Mouse (Mus musculus): Measurements from ENCODE around the gene Gm13290. TPM values are rescaled to one million over a fixed set of nuclear protein-coding genes. Genes with fewer than 3 reads are reported as not detected.
"Not testable (repeated sequence)": the region's sequence is repeated elsewhere in the genome, so short reads cannot be mapped to it uniquely, and the experiment has no call there.

Gm13290 gene
- polyA plus RNA-seq, 1 experiment from 2014 or later = 0.94 TPM

DNA sequence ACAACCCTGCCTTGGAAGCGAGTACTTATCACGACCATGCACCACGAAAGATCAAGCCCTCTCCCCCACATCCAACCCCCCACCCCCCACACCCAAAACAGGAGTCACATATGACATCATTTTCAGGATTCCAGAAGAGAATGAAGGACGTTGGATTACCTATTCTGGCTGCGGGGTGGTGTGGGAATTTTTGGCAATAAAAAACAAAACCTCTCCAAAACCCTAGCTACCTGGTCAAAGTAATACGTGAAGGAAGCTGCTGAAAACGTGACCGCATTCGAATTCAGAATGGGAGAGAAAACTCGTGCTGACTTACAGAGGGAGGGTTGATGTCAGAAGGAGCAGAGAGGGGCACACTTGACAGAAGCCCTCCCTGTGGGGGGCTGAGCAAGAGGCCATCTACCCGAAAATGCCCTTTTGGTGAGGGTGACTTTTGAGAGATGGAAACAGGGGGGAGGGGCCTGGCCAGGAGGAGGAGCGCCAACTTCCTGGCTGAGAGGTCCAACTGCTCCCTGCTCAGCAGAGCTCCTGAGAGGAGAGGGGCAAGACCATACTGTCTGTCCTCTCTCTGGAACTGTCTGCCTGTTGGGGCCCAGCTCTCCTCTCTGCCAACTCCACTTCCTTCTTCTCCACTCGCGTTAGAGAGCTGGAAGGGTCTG, 13.9 kb upstream of the Gm13290 start, which contains the start of gene Gm13283:
Gene Gm13283 (plus strand): TSS at position 510 of the 659 bp plus-strand sequence.
- H3K36me3 ChIP-seq; H3K4me1 ChIP-seq; H3K9me3 ChIP-seq (replicated peaks); DNase-seq (ENCODE audit: low spot score); H3K27me3 ChIP-seq (ENCODE audit: low read depth, poor library complexity, severe bottlenecking): not testable (repeated sequence)
- Histone ChIP-seq H3K4me3 (peak within 1 kb of the TSS; percentile 40), H3K27ac (peak within 1 kb of the TSS; percentile 62; the same call in 1 of the 2 replicates)
- 23% methylated on average over 10 of the region's 14 CpGs for WGBS

DNA sequence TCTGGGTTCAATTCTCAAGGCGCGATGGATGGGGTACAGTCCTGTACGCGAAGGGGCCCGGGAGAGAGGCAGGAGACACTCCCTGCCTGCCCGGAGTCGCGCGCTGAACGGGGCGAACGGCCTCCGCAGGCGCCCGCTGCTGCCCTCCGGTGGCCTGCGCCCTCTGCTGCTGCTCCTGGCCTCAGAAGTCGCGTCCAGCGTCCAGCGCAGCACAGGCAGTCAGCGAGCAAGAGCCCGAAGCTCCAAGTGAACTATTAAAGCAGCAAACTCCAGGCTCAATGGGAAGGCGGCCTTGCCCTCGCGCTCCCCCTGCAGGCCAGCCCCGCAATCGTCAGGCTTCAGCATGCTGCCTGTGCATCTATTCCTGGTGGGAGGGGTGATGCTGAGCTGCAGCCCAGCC, 13.2 kb upstream of the Gm13290 start:
- not testable (repeated sequence) for H3K27me3 ChIP-seq (ENCODE audit: low read depth, poor library complexity, severe bottlenecking); H3K4me1 ChIP-seq; H3K36me3 ChIP-seq; H3K9me3 ChIP-seq (replicated peaks)
- peak; percentile 66 for DNase-seq (ENCODE audit: low spot score)
- WGBS = 1% methylated on average over 28 of the region's 28 CpGs
- peak overlapping the region; percentile 62; the same call in 1 of the 2 replicates for H3K27ac ChIP-seq
- peak overlapping the region; percentile 40 for H3K4me3 ChIP-seq

- not testable (repeated sequence) for H3K9me3 ChIP-seq (replicated peaks); DNase-seq (ENCODE audit: low spot score); H3K27ac ChIP-seq; H3K36me3 ChIP-seq; H3K27me3 ChIP-seq (ENCODE audit: low read depth, poor library complexity, severe bottlenecking); H3K4me1 ChIP-seq; H3K4me3 ChIP-seq
- WGBS = 67% methylated on average over 6 of the region's 8 CpGs
Observed at GRCm38 (mm10) chr4:88761776-88762175, 11.9 kb upstream of the Gm13290 start.

DNA sequence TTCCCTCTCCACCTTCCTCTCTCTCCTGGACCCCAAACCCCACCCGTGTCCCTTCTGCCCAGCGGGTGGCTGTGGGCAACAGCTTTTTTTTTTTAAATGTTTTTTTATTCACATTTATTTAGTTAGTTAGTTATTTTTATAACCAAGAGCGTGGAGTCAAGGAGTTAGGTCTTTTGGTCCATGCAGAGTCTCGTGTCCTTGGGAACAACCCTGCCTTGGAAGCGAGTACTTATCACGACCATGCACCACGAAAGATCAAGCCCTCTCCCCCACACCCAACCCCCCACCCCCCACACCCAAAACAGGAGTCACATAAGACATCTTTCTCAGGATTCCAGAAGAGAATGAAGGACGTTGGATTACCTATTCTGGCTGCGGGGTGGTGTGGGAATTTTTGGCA, 11.3 kb upstream of the Gm13290 start:
- H3K27me3 ChIP-seq (ENCODE audit: low read depth, poor library complexity, severe bottlenecking); DNase-seq (ENCODE audit: low spot score); H3K4me1 ChIP-seq; H3K27ac ChIP-seq; H3K9me3 ChIP-seq (replicated peaks); H3K36me3 ChIP-seq; H3K4me3 ChIP-seq: not testable (repeated sequence)
- WGBS = 51% methylated on average over 9 of the region's 9 CpGs

DNA sequence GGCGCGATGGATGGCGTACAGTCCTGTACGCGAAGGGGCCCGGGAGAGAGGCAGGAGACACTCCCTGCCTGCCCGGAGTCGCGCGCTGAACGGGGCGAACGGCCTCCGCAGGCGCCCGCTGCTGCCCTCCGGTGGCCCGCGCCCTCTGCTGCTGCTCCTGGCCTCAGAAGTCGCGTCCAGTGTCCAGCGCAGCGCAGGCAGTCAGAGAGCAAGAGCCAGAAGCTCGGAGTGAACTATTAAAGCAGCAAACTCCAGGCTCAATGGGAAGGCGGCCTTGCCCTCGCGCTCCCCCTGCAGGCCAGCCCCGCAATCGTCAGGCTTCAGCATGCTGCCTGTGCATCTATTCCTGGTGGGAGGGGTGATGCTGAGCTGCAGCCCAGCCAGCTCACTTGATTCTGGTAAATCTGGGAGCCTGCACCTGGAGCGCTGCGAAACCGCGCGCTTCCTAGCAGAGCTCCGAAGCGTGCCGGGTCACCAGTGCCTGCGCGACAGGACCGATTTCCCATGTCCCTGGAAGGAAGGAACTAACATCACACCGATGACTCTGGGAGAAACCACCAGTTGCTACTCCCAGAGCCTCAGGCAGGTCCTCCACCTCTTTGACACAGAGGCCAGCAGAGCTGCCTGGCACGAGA, 10.1 kb upstream of the Gm13290 start:
- peak overlapping the region; percentile 37 for H3K4me3 ChIP-seq
- H3K27ac ChIP-seq = peak overlapping the region; percentile 42; the same call in 1 of the 2 replicates
- not testable (repeated sequence) for H3K36me3 ChIP-seq; H3K9me3 ChIP-seq (replicated peaks); H3K4me1 ChIP-seq; H3K27me3 ChIP-seq (ENCODE audit: low read depth, poor library complexity, severe bottlenecking)
- DNase-seq (ENCODE audit: low spot score) = peak; percentile 62
- 2% methylated on average over 35 of the region's 42 CpGs for WGBS

GRCm38 (mm10) chr4:88776622-88777021, 3.0 kb downstream of the Gm13290 start, which contains the start of gene Gm13289:
Gene Gm13289, plus strand, starts transcription at chr4:88776922.
- whole genome bisulfite sequencing = no CpG with 5 or more reads among the region's 29 CpGs
- not testable (repeated sequence) for H3K36me3 ChIP-seq; H3K9me3 ChIP-seq (replicated peaks); H3K27ac ChIP-seq; H3K4me3 ChIP-seq; H3K27me3 ChIP-seq (ENCODE audit: low read depth, poor library complexity, severe bottlenecking); DNase-seq (ENCODE audit: low spot score); H3K4me1 ChIP-seq

GRCm38 (mm10) chr4:88779550-88779949, 5.9 kb downstream of the Gm13290 start, which contains the start of gene Gm13272:
Gene Gm13272, plus strand, starts transcription at chr4:88779850.
- H3K36me3 ChIP-seq; DNase-seq (ENCODE audit: low spot score); H3K27me3 ChIP-seq (ENCODE audit: low read depth, poor library complexity, severe bottlenecking); H3K4me1 ChIP-seq; H3K9me3 ChIP-seq (replicated peaks); H3K27ac ChIP-seq; H3K4me3 ChIP-seq: not testable (repeated sequence)
- no CpG with 5 or more reads among the region's 29 CpGs for WGBS

DNA sequence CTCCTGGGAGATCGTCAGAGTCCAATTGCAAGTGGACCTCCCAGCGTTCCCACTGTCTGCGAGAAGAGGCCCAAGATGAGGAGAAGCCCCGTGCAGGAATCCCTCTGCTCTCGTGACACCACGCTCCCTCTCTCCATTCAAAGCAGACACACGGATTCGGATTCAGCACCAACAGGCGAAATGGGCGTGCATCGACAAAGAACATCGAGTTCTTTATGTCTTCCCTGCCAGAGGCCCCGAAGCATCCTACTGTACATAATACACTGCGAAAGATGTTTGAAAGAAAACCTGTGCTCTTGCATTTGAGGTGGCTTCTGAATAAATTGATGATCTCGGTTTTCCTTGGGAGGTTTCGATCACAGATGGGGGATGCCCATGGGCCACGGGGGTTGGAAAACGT, 6.7 kb downstream of the Gm13290 start:
- DNase-seq (ENCODE audit: low spot score); H3K4me3 ChIP-seq; H3K9me3 ChIP-seq (replicated peaks); H3K36me3 ChIP-seq; H3K4me1 ChIP-seq; H3K27ac ChIP-seq; H3K27me3 ChIP-seq (ENCODE audit: low read depth, poor library complexity, severe bottlenecking): not testable (repeated sequence)
- 54% methylated on average over 16 of the region's 18 CpGs for WGBS

GRCm38 (mm10) chr4:88781831-88782230, 8.2 kb downstream of the Gm13290 start, which contains the start of gene Ifnz:
Gene Ifnz, plus strand, starts transcription at chr4:88782131.
- H3K4me3 ChIP-seq = peak within 1 kb of the TSS; percentile 31; the same call in 1 of the 2 replicates
- not testable (repeated sequence) for H3K9me3 ChIP-seq (replicated peaks); H3K27me3 ChIP-seq (ENCODE audit: low read depth, poor library complexity, severe bottlenecking); DNase-seq (ENCODE audit: low spot score); H3K4me1 ChIP-seq; H3K36me3 ChIP-seq; H3K27ac ChIP-seq
- WGBS = 18% methylated on average over 4 of the region's 7 CpGs

DNA sequence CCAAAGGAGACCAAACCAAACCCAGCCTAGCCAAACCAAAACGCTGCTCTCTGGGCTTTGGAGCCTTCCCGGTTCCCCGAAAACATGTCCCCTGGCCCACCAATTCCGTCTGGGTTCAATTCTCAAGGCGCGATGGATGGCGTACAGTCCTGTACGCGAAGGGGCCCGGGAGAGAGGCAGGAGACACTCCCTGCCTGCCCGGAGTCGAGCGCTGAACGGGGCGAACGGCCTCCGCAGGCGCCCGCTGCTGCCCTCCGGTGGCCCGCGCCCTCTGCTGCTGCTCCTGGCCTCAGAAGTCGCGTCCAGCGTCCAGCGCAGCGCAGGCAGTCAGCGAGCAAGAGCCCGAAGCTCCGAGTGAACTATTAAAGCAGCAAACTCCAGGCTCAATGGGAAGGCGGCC, 8.7 kb downstream of the Gm13290 start:
- H3K4me3 ChIP-seq = peak overlapping the region; percentile 31; the same call in 1 of the 2 replicates
- H3K27me3 ChIP-seq (ENCODE audit: low read depth, poor library complexity, severe bottlenecking); H3K27ac ChIP-seq; H3K36me3 ChIP-seq; H3K4me1 ChIP-seq; H3K9me3 ChIP-seq (replicated peaks); DNase-seq (ENCODE audit: low spot score): not testable (repeated sequence)
- 0% methylated on average over 16 of the region's 31 CpGs for WGBS

- WGBS = no CpG with 5 or more reads among the region's 27 CpGs
- DNase-seq (ENCODE audit: low spot score); H3K27me3 ChIP-seq (ENCODE audit: low read depth, poor library complexity, severe bottlenecking); H3K27ac ChIP-seq; H3K4me1 ChIP-seq; H3K36me3 ChIP-seq; H3K4me3 ChIP-seq; H3K9me3 ChIP-seq (replicated peaks): not testable (repeated sequence)
Observed at GRCm38 (mm10) chr4:88785409-88785808, 11.8 kb downstream of the Gm13290 start, which contains the start of gene Gm13276. Gene Gm13276, plus strand, starts transcription at chr4:88785709.

DNA sequence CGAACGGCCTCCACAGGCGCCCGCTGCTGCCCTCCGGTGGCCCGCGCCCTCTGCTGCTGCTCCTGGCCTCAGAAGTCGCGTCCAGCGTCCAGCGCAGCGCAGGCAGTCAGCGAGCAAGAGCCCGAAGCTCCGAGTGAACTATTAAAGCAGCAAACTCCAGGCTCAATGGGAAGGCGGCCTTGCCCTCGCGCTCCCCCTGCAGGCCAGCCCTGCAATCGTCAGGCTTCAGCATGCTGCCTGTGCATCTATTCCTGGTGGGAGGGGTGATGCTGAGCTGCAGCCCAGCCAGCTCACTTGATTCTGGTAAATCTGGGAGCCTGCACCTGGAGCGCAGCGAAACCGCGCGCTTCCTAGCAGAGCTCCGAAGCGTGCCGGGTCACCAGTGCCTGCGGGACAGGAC, 14.8 kb downstream of the Gm13290 start, which contains the start of gene Gm13277:
Gene Gm13277 (plus strand): TSS at position 231 of the 400 bp plus-strand sequence.
- H3K36me3 ChIP-seq; H3K4me1 ChIP-seq; H3K4me3 ChIP-seq; H3K27ac ChIP-seq; H3K27me3 ChIP-seq (ENCODE audit: low read depth, poor library complexity, severe bottlenecking); H3K9me3 ChIP-seq (replicated peaks); DNase-seq (ENCODE audit: low spot score): not testable (repeated sequence)
- 0% methylated on average over 4 of the region's 28 CpGs for WGBS

- not testable (repeated sequence) for H3K9me3 ChIP-seq (replicated peaks); H3K27me3 ChIP-seq (ENCODE audit: low read depth, poor library complexity, severe bottlenecking); H3K36me3 ChIP-seq; DNase-seq (ENCODE audit: low spot score); H3K4me3 ChIP-seq; H3K4me1 ChIP-seq; H3K27ac ChIP-seq
- no CpG with 5 or more reads among the region's 28 CpGs for WGBS
Observed at GRCm38 (mm10) chr4:88791250-88791649, 17.6 kb downstream of the Gm13290 start, which contains the start of gene Gm13278. Gene Gm13278, plus strand, starts transcription at chr4:88791550.

Measured in limb, embryonic 10.5 days (tissue).